Mouse (Mus musculus) stomach, embryonic 15.5 days (tissue): Measurements from ENCODE around the gene Mvk. TPM values are rescaled to one million over a fixed set of nuclear protein-coding genes. Genes with fewer than 3 reads are reported as not detected.

Experiments
- ATAC-seq: fragments of 200-750 bp; cut with Nextera tagmentation; 2 replicates; pipeline ENCODE4 v1.8.0; 2017; ENCODE audit warnings: low read depth, moderate number of reproducible peaks, moderate TSS enrichment; ENCODE audit not compliant: insufficient read depth, low FRiP score
- H3K27ac ChIP-seq: fragments of 300-500 bp; sonication (generic); 2 replicates; pipeline ENCODE4 v1.5.1; 2015; ENCODE audit warnings: mild to moderate bottlenecking, inconsistent platforms
- H3K27me3 ChIP-seq: fragments of 300-500 bp; sonication (generic); replicated peaks from 2 replicates; pipeline ENCODE4 v1.6.1; 2015; ENCODE audit warnings: inconsistent platforms
- H3K36me3 ChIP-seq: fragments of 300-500 bp; sonication (generic); 2 replicates; pipeline ENCODE4 v1.6.1; 2015; ENCODE audit warnings: inconsistent platforms
- H3K4me1 ChIP-seq: fragments of 300-500 bp; sonication (generic); 2 replicates; pipeline ENCODE4 v1.6.1; 2015; ENCODE audit warnings: inconsistent platforms
- H3K4me2 ChIP-seq: fragments of 300-500 bp; sonication (generic); 2 replicates; pipeline ENCODE4 v1.6.1; 2015; ENCODE audit warnings: mild to moderate bottlenecking, inconsistent platforms
- H3K4me3 ChIP-seq: fragments of 300-500 bp; sonication (generic); replicated peaks from 2 replicates; pipeline ENCODE4 v1.5.1; 2015; ENCODE audit warnings: inconsistent platforms
- H3K9ac ChIP-seq: fragments of 300-500 bp; sonication (generic); 2 replicates; pipeline ENCODE4 v1.6.1; 2015; ENCODE audit warnings: inconsistent platforms
- H3K9me3 ChIP-seq: fragments of 300-500 bp; sonication (generic); 2 replicates; pipeline ENCODE4 v1.6.1; 2016; ENCODE audit warnings: inconsistent platforms
- whole genome bisulfite sequencing: fragments of 180-500 bp; shearing (Covaris S2); methylation state at CpG from one replicate; pipeline ENCODE4 v1.1.7; 2015; 5-methylcytosine and 5-hydroxymethylcytosine counted together
- polyA plus RNA-seq: library from polyadenylated mRNA; unstranded; fragments of >200 nt; fragmentation: Nextera tagmentation; extraction: Ambion mirVana; gene quantifications from 2 replicates; pipeline ENCODE4 v1.2.1, GENCODE M21; 2015

The Mvk gene
- 49.7 and 51.5 TPM in 2 replicates for polyA plus RNA-seq

- Histone ChIP-seq H3K4me1 (peaks cover 24% of the 10 kb centered on the region), H3K9me3 (no peaks in the 10 kb centered on the region), H3K27me3 (no peaks in the 10 kb centered on the region), H3K4me2 (peak within 1 kb of the TSS; percentile 80), H3K27ac (peak within 1 kb of the TSS; percentile 77), H3K9ac (peak within 1 kb of the TSS; percentile 61), H3K4me3 (peak within 1 kb of the TSS; percentile 83), H3K36me3 (peaks cover 8% of the 10 kb centered on the region; the same call in 1 of the 2 replicates)
- peak; percentile 96 for ATAC-seq
- WGBS, result 2% methylated on average over 43 of the region's 43 CpGs
These were observed at the start of gene Mvk, which contains the start of gene Mmab for GRCm38 (mm10) chr5:114443566-114444367. Mvk (plus strand) TSS chr5:114444269. Mmab (minus strand) TSS chr5:114444060.

DNA sequence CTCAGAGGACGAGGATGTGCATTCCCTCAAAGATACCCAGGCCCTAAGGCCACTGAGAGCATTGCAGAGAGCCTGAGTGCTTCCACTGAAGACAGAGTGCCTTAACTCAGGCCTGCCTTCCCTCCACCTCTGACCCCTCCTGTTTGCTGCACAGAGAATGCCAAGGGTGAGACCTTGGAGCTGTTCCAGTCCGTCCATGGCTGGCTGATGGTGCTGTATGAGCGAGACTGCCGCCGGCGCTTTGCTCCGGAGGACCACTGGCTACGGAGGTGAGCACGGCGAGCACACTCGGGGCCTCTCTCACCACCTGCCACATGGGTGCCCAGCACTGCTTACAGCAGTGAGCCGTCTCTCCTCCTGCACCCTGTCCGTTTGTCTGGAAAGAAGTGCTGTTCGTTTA, 37.5 kb upstream of the Mvk start:
- Histone ChIP-seq H3K36me3 (peaks cover 93% of the 10 kb centered on the region), H3K4me3 (no peak overlapping the region), H3K4me1 (no peaks in the 10 kb centered on the region), H3K4me2 (no peak overlapping the region), H3K9ac (no peak overlapping the region), H3K27me3 (no peaks in the 10 kb centered on the region), H3K27ac (no peak overlapping the region), H3K9me3 (no peaks in the 10 kb centered on the region)
- no peak for ATAC-seq
- WGBS, result 93% methylated on average over 14 of the region's 14 CpGs

DNA sequence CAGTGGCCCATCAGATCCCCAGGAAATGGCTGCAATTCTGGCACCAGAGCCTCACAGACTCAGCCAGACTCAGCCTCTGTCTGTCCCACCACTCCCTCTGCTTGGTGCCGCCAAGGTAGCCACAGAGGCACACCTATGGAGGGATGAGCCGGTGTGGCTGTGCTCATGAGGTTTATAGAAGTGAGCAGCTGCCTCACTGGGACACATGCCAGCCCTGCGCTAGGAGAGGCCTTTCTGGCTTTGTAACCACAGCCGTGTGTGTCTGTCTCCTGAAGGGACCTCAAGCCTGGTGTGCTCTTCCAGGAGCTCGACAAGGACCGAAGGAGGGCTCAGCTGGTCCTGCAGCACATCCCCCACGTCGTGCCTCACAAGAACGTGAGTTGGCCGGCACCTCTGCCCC, 36.8 kb upstream of the Mvk start:
- H3K4me2 ChIP-seq, result no peak overlapping the region
- H3K9me3 ChIP-seq, result no peaks in the 10 kb centered on the region
- no peak for ATAC-seq
- 79% methylated on average over 10 of the region's 10 CpGs for whole genome bisulfite sequencing
- H3K4me3 ChIP-seq, result no peak overlapping the region
- H3K27ac ChIP-seq, result no peak overlapping the region
- no peak overlapping the region for H3K9ac ChIP-seq
- no peaks in the 10 kb centered on the region for H3K4me1 ChIP-seq
- peaks cover 93% of the 10 kb centered on the region for H3K36me3 ChIP-seq
- H3K27me3 ChIP-seq, result no peaks in the 10 kb centered on the region

GRCm38 (mm10) chr5:114407810-114408209, 36.3 kb upstream of the Mvk start:
- H3K27me3 ChIP-seq, result no peaks in the 10 kb centered on the region
- H3K27ac ChIP-seq, result no peak overlapping the region
- no peaks in the 10 kb centered on the region for H3K4me1 ChIP-seq
- H3K9ac ChIP-seq, result no peak overlapping the region
- H3K9me3 ChIP-seq, result no peaks in the 10 kb centered on the region
- H3K4me2 ChIP-seq, result no peak overlapping the region
- peaks cover 93% of the 10 kb centered on the region for H3K36me3 ChIP-seq
- 90% methylated on average over 9 of the region's 9 CpGs for WGBS
- no peak overlapping the region for H3K4me3 ChIP-seq
- ATAC-seq, result no peak

DNA sequence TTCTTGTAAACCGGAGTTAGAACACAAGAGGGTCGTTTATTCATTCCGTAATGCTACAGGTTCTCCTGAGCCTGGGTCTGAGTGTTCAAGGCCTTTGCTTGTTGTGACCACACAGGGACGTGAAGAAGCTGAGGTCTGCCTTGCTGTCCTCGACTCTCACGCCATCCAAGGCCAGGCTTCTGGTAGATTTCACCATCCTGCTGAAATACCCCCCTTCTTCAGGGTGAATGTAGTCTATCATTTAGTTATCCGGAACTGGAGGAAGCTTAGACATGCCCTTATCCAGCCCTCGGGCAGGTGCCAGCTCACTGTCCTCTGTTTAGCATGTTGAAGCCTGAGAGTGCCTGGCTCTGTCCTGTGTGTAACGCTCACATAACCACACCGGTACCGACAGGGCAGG, 35.2 kb upstream of the Mvk start:
- no peak overlapping the region for H3K27ac ChIP-seq
- no peak overlapping the region for H3K4me2 ChIP-seq
- ATAC-seq, result no peak
- H3K9me3 ChIP-seq, result no peaks in the 10 kb centered on the region
- H3K4me1 ChIP-seq, result 0 out of 2 replicates have a peak, but pooled peaks cover 4% of the 10 kb centered on the region
- H3K27me3 ChIP-seq, result no peaks in the 10 kb centered on the region
- H3K4me3 ChIP-seq, result no peak overlapping the region
- peaks cover 90% of the 10 kb centered on the region for H3K36me3 ChIP-seq
- H3K9ac ChIP-seq, result no peak overlapping the region
- WGBS, result 90% methylated on average over 11 of the region's 11 CpGs

- Histone ChIP-seq H3K4me3 (no peak overlapping the region), H3K4me2 (no peak overlapping the region), H3K36me3 (peaks cover 85% of the 10 kb centered on the region), H3K9me3 (no peaks in the 10 kb centered on the region), H3K27me3 (no peaks in the 10 kb centered on the region), H3K9ac (no peak overlapping the region), H3K27ac (no peak overlapping the region), H3K4me1 (0 out of 2 replicates have a peak, but pooled peaks cover 4% of the 10 kb centered on the region)
- WGBS, result 85% methylated on average over 13 of the region's 13 CpGs
- ATAC-seq, result no peak
These were observed 33.6 kb upstream of the Mvk start for GRCm38 (mm10) chr5:114410429-114410828.

DNA sequence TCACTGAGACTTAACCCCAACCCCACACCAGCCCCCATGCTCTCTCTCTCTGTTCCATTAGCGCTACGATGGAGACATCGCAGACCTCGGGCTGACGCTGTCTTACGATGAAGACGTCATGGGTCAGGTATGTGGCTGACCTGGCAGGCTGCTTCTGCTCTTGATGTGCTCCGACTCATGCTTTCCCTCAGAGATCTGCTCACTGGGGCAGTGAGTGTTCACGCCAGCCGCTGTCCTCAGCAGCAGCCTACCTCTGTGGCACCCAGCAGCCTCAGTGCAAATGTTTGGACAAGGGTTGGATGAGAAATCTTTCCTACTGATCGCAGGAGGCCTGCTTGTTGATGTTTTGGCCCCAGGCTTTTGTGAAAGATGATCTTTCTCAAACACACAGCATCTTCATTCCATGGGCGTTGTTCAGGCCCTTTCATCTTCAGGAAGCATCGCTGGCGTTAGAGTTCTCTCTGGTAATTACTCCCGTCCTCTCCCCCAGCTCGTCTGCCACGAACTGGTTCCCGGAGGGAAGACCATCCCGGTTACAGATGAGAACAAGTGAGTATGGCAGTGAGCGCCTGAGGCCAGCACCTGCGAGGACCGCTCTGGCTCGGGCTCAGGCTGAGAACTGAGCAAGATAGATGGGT, 31.6 kb upstream of the Mvk start:
- Histone ChIP-seq H3K27ac (no peak overlapping the region), H3K4me3 (no peak overlapping the region), H3K4me1 (0 out of 2 replicates have a peak, but pooled peaks cover 4% of the 10 kb centered on the region), H3K27me3 (no peaks in the 10 kb centered on the region), H3K9ac (no peak overlapping the region), H3K36me3 (peaks cover 85% of the 10 kb centered on the region), H3K4me2 (no peak overlapping the region), H3K9me3 (no peaks in the 10 kb centered on the region)
- no peak; the same call in 1 of the 2 replicates for ATAC-seq
- WGBS, result 61% methylated on average over 23 of the region's 23 CpGs

DNA sequence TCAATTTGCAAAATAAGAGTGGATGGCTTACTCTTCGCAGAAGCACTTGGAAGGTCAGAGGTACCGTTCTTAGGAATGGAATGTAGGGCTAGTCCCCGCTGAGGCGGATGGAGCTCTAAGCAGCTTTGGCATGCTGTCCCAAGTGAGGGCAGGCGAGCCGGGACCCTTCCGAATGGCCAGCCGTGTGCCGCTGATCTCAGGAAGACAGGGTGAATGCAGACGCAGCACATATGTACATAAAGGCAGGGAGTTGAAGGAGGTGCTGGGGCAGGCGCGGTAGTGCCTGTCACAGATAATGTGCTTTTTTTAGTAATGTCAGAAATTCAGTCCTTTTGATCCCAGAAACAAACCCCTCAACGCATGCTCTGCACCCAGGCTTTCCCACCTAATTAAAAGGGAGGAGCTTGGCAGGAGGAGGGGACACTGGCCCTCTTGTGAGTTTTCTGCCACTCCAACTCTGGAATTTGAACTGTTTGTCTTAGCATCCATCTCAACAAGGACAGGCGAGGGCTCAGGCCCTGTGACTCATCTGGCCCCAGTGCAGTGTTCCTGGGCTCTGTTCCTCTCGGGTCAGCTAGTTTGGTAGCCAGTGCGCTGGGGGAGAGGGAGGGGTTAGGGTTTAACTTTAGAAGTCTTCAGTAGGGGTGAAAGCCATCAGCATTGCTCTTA, 30.9 kb upstream of the Mvk start:
- no peak overlapping the region for H3K9ac ChIP-seq
- H3K27ac ChIP-seq, result no peak overlapping the region
- no peaks in the 10 kb centered on the region for H3K27me3 ChIP-seq
- no peaks in the 10 kb centered on the region for H3K9me3 ChIP-seq
- ATAC-seq, result no peak
- peaks cover 83% of the 10 kb centered on the region for H3K36me3 ChIP-seq
- no peak overlapping the region for H3K4me2 ChIP-seq
- 43% methylated on average over 16 of the region's 16 CpGs for WGBS
- H3K4me1 ChIP-seq, result 0 out of 2 replicates have a peak, but pooled peaks cover 4% of the 10 kb centered on the region
- H3K4me3 ChIP-seq, result no peak overlapping the region

GRCm38 (mm10) chr5:114415606-114416005, 28.5 kb upstream of the Mvk start:
- H3K27ac ChIP-seq, result no peak overlapping the region
- no peak for ATAC-seq
- no peak overlapping the region for H3K4me3 ChIP-seq
- WGBS, result 91% methylated on average over 5 of the region's 5 CpGs
- 0 out of 2 replicates have a peak, but pooled peaks cover 4% of the 10 kb centered on the region for H3K4me1 ChIP-seq
- no peak overlapping the region for H3K4me2 ChIP-seq
- no peaks in the 10 kb centered on the region for H3K27me3 ChIP-seq
- H3K9ac ChIP-seq, result no peak overlapping the region
- H3K9me3 ChIP-seq, result no peaks in the 10 kb centered on the region
- H3K36me3 ChIP-seq, result peaks cover 80% of the 10 kb centered on the region

- Histone ChIP-seq H3K9me3 (no peaks in the 10 kb centered on the region), H3K4me3 (no peak overlapping the region), H3K27ac (no peak overlapping the region), H3K27me3 (no peaks in the 10 kb centered on the region), H3K36me3 (peaks cover 71% of the 10 kb centered on the region), H3K4me1 (0 out of 2 replicates have a peak, but pooled peaks cover 4% of the 10 kb centered on the region), H3K4me2 (no peak overlapping the region), H3K9ac (no peak overlapping the region)
- WGBS, result 85% methylated on average over 8 of the region's 8 CpGs
- ATAC-seq, result no peak
These were observed 27.2 kb upstream of the Mvk start for GRCm38 (mm10) chr5:114416855-114417254.

DNA sequence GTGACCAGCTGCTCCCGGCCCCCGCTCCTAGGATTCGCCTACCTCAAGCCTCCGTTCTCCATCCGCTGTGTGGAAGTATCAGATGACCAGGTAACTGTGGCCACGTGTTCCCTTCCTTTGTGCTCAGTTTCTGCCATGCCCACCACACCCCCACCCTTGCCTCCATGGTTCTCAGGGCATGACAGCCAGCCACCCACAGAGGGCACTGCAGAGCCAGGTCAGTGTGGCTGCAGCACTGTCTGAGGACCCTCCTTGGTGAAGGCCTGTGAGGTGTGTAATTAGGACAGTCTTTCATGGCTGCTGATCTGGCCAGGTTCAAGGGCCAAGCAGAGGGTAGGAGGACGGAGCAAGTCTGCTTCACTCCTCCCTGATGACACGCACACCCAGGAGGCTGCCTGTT, 25.5 kb upstream of the Mvk start:
- Histone ChIP-seq H3K27me3 (no peaks in the 10 kb centered on the region), H3K36me3 (peaks cover 54% of the 10 kb centered on the region), H3K9ac (no peak overlapping the region), H3K27ac (no peak overlapping the region), H3K4me3 (no peak overlapping the region), H3K9me3 (no peaks in the 10 kb centered on the region), H3K4me2 (no peak overlapping the region), H3K4me1 (no peaks in the 10 kb centered on the region)
- no peak for ATAC-seq
- WGBS, result 74% methylated on average over 8 of the region's 8 CpGs
